Mouse (Mus musculus) olfactory bulb, adult 2 months (tissue): ENCODE data around the gene Olig1.

Source experiments
- CTCF ChIP-seq: fragments of 200-500 bp; IDR thresholded peaks from 2 replicates; pipeline ENCODE4 v1.5.1; 2012; ENCODE audit warnings: low read depth, mild to moderate bottlenecking, low read length, moderate library complexity; ENCODE audit not compliant: insufficient read depth
- POLR2A ChIP-seq: fragments of 200-500 bp; IDR thresholded peaks from 2 replicates; pipeline ENCODE4 v1.6.1; 2012; ENCODE audit warnings: mild to moderate bottlenecking, low read depth, low read length, moderate library complexity; ENCODE audit not compliant: insufficient read depth

- TF ChIP-seq CTCF (no peak), POLR2A (no peak)
Measured at GRCm38 (mm10) chr16:91262467-91263220, 6.9 kb upstream of the Olig1 start.
